Mouse (Mus musculus) lung, postnatal 0 days (tissue): Measurements from ENCODE around the gene Zdhhc24. TPM values are rescaled to one million over a fixed set of nuclear protein-coding genes. Genes with fewer than 3 reads are reported as not detected.

Source experiments
- ATAC-seq: fragments of 200-750 bp; cut with Nextera tagmentation; 2 replicates; pipeline ENCODE4 v1.8.0; 2017; ENCODE audit warnings: moderate library complexity
- DNase-seq: peaks from one replicate; pipeline ENCODE4 v3.0.0-alpha.2; 2016; ENCODE audit warnings: low spot score
- H3K27ac ChIP-seq: fragments of 300-500 bp; sonication (generic); 2 replicates; pipeline ENCODE4 v1.5.1; 2014; ENCODE audit warnings: antibody characterized with exemption, mild to moderate bottlenecking, low read length, mixed read lengths
- H3K27me3 ChIP-seq: fragments of 300-500 bp; sonication (generic); replicated peaks from 2 replicates; pipeline ENCODE4 v1.6.1; 2014; ENCODE audit warnings: low read length, mixed read lengths; ENCODE audit not compliant: insufficient read depth
- H3K36me3 ChIP-seq: fragments of 300-500 bp; sonication (generic); 2 replicates; pipeline ENCODE4 v1.6.1; 2014; ENCODE audit warnings: low read length, mixed read lengths; ENCODE audit not compliant: insufficient read depth
- H3K4me1 ChIP-seq: fragments of 300-500 bp; sonication (generic); 2 replicates; pipeline ENCODE4 v1.6.1; 2014; ENCODE audit warnings: antibody characterized with exemption, low read depth, low read length, mixed read lengths; ENCODE audit not compliant: insufficient read depth
- H3K4me2 ChIP-seq: fragments of 300-500 bp; sonication (generic); replicated peaks from 2 replicates; pipeline ENCODE4 v1.6.1; 2014; ENCODE audit warnings: low read depth, mild to moderate bottlenecking, low read length, moderate library complexity, mixed read lengths
- H3K4me3 ChIP-seq: fragments of 300-500 bp; sonication (generic); 2 replicates; pipeline ENCODE4 v1.5.1; 2014; ENCODE audit warnings: low read depth, low read length
- H3K9ac ChIP-seq: fragments of 300-500 bp; sonication (generic); replicated peaks from 2 replicates; pipeline ENCODE4 v1.6.1; 2014; ENCODE audit warnings: low read depth, mild to moderate bottlenecking
- H3K9me3 ChIP-seq: fragments of 300-500 bp; sonication (generic); 2 replicates; pipeline ENCODE4 v1.6.1; 2016; ENCODE audit warnings: low read length, mixed read lengths
- CTCF ChIP-seq: IDR thresholded peaks from 2 replicates; pipeline ENCODE4 v1.5.1; 2016; ENCODE audit warnings: antibody characterized with exemption, mild to moderate bottlenecking
- EP300 ChIP-seq: IDR thresholded peaks from 2 replicates; pipeline ENCODE4 v1.6.1; 2016; ENCODE audit warnings: antibody characterized with exemption, mild to moderate bottlenecking, control low read depth
- WGBS: fragments of 180-500 bp; shearing (Covaris S2); extraction: QIAGEN DNeasy Blood & Tissue Kit; methylation state at CpG from one replicate; pipeline ENCODE4 v1.1.7; 2014; 5-methylcytosine and 5-hydroxymethylcytosine counted together
- polyA plus RNA-seq: library from polyadenylated mRNA; unstranded; fragments of >200 nt; fragmentation: Nextera tagmentation; extraction: Ambion mirVana; gene quantifications from 2 replicates; pipeline ENCODE4 v1.2.1, GENCODE M21; 2015

Gene Zdhhc24
- polyA plus RNA-seq, 1 experiment from 2014 or later, result 8.1 TPM

DNA sequence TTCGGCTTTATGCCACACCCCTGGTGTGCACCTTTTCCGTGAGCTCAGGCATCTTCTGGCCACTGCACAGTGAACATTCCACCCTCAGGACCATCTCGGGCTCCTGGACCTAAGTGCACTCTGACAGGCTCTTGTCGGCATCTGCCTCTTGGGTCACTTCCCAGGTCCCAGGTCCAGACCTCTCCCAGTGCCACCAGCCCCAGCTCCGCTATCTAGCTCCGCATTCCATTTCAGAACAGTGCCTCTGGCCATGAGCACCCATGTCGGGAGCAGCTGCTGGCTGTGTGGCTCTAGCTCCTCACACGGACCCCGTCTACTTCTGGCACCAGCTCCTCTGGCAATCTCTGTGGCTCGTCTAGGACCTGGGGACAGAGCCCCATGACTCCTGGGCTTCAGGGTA is 11.3 kb downstream of the Zdhhc24 start:
- no peaks in the 10 kb centered on the region for H3K9me3 ChIP-seq
- WGBS, result 77% methylated on average over 10 of the region's 10 CpGs
- H3K4me1 ChIP-seq, result no peaks in the 10 kb centered on the region
- H3K9ac ChIP-seq, result no peak overlapping the region
- H3K4me2 ChIP-seq, result no peak overlapping the region
- TF ChIP-seq EP300, result no peak
- TF ChIP-seq CTCF, result no peak
- H3K4me3 ChIP-seq, result no peak overlapping the region
- H3K27ac ChIP-seq, result no peak overlapping the region
- no peaks in the 10 kb centered on the region for H3K27me3 ChIP-seq
- DNase-seq, result no peak
- ATAC-seq, result no peak
- no peaks in the 10 kb centered on the region for H3K36me3 ChIP-seq

DNA sequence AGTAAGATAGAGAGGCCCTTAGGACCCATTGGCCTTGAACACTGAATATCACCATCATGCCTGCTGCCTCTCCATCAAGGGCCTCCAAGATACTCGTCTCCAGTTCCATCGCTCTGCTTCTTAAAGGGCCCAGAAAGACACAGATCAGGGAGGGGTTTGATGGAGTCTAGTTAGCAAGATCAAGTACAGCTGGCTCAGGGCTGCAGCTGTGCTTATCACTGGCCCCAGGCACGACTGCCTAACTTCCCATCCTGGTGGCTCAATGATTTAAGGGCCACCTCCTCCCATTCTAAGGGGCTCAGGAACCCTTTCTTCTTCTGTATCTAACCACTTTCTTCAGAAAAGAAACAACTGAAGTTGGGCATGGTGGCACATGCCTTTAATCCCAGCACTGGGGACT is 13.3 kb downstream of the Zdhhc24 start:
- DNase-seq, result no peak
- Histone ChIP-seq H3K36me3 (no peaks in the 10 kb centered on the region), H3K4me2 (no peak overlapping the region), H3K27me3 (no peaks in the 10 kb centered on the region), H3K27ac (no peak overlapping the region), H3K9ac (no peak overlapping the region), H3K4me1 (no peaks in the 10 kb centered on the region), H3K9me3 (no peaks in the 10 kb centered on the region), H3K4me3 (no peak overlapping the region)
- TF ChIP-seq CTCF, result no peak
- TF ChIP-seq EP300, result no peak
- ATAC-seq, result no peak
- 78% methylated on average over 3 of the region's 3 CpGs for WGBS

DNA sequence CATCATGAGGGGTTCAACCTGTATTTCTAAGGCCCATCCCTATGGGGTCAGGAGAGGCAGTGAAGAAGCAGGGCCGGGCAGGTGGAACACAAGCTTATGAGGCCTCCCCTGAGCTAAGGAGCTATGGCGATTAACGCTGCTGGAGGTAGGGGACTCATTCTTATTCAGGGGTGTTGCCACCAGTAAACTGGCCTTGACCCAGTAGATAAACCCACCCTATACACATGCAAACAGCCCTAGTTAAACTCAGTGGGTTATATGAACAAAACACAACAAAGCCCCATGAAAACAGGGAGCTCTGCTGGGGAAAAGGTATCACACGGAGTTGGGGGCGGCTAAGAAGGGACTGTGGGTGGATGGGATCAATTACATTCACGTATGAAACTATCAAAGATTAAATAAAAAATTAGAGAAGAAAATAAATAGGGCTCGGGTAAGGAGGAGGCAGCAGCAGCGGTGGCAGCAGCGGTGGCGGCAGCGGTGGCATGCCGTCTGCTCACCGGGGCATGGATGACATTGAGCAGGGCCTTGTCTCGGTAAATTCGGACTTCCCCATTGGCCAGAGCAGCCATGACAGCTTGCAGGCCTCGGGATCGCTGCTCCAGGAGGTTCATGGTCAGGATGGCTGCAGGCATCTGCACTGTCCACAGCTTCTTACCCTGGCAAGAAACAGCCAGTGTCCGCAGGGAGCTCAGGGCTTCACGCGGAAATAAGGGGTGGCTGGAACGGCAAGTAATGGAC is 18.5 kb downstream of the Zdhhc24 start:
- H3K4me2 ChIP-seq, result no peak overlapping the region
- no peaks in the 10 kb centered on the region for H3K27me3 ChIP-seq
- no peak for DNase-seq
- H3K27ac ChIP-seq, result no peak overlapping the region
- 62% methylated on average over 21 of the region's 21 CpGs for WGBS
- ATAC-seq, result no peak
- H3K9ac ChIP-seq, result no peak overlapping the region
- H3K4me3 ChIP-seq, result no peak overlapping the region
- no peaks in the 10 kb centered on the region for H3K9me3 ChIP-seq
- H3K4me1 ChIP-seq, result no peaks in the 10 kb centered on the region
- H3K36me3 ChIP-seq, result no peaks in the 10 kb centered on the region
- no peak for TF ChIP-seq CTCF
- TF ChIP-seq EP300, result no peak

DNA sequence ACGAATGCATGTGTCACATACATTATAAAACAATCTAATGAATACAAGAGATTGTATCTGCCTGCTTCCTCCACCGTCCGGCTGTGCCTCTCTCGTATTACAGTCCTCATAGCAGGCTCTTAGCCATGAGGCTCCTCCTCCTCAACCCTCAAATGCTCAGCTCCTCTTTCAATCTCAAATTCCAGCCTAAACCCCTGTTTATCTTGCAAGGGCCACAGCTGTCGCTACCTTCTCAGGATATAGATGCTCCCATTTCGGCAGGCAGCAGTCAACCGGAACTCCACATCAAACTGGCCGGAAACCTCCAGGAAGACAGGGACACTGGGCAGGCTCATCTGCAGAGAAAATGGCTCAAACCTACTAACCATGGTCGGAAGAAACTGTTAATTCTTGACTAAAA is 20.5 kb downstream of the Zdhhc24 start:
- ATAC-seq, result no peak
- no peak overlapping the region for H3K4me3 ChIP-seq
- H3K9me3 ChIP-seq, result no peaks in the 10 kb centered on the region
- TF ChIP-seq EP300 (no peak), CTCF (no peak)
- 62% methylated on average over 9 of the region's 9 CpGs for WGBS
- no peak overlapping the region for H3K4me2 ChIP-seq
- no peaks in the 10 kb centered on the region for H3K4me1 ChIP-seq
- H3K9ac ChIP-seq, result no peak overlapping the region
- no peak for DNase-seq
- H3K36me3 ChIP-seq, result no peaks in the 10 kb centered on the region
- H3K27ac ChIP-seq, result no peak overlapping the region
- no peaks in the 10 kb centered on the region for H3K27me3 ChIP-seq

DNA sequence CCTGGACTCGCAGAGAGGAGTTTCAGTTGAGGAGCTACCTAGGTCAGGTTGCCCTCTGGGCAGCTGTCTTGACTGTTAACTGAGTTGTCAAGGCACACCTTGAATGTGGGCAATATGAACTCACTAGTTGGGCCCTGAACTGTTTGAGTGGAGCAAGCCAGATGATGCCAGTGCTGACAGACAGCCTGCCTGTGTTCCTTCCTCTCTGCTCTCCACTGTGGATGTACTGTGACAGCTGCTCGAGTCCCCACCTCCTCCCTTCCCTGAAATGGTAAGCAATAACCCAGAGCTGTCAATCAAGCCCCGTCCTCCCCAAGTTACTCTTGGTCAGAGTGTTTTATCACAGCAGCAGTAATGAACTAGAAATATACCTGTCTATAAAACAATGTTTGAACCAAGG is 21.4 kb downstream of the Zdhhc24 start:
- no peak overlapping the region for H3K4me2 ChIP-seq
- DNase-seq, result no peak
- 65% methylated on average over 3 of the region's 3 CpGs for WGBS
- no peaks in the 10 kb centered on the region for H3K4me1 ChIP-seq
- H3K9me3 ChIP-seq, result no peaks in the 10 kb centered on the region
- no peaks in the 10 kb centered on the region for H3K27me3 ChIP-seq
- no peaks in the 10 kb centered on the region for H3K36me3 ChIP-seq
- no peak for ATAC-seq
- TF ChIP-seq EP300 (no peak), CTCF (no peak)
- H3K9ac ChIP-seq, result no peak overlapping the region
- H3K4me3 ChIP-seq, result no peak overlapping the region
- no peak overlapping the region for H3K27ac ChIP-seq

DNA sequence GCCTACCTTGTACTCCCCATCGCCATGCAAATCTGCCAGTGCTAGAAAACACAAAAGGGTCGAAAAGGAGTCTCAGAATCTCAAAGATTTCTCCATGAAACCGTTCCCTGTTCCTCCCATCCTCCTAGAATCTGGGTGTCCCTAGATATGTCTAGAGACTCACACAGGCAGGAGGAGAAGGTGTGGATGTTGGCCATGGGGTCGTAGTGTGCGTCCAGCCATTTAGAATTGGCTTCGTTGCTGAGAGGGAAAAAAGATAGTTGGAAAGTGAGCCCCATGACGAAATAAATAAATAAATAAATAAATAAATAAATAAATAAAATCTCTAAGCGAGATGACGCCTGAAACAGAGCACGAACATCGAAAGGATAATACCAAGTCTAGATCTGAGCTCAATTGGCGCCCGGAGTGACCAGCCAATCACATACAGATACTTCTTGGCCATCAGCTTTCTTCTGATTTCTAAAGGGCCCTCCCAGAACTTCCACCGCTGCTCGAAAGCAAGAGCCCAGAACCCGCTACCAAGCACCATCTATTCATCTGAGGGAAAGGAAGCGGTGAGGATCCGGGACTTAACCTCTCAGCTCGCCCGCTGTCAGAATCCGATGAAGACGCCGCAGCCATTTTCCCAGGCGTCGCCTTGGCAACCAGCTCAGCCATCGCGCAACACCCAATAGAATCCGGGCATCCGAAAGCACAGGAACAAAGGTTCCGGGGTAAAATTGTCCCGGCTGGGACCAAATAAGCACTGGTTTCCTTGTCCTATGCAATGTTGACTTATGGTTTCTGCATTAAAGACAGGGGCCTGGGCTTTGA is 27.7 kb downstream of the Zdhhc24 start, which contains the start of gene Bbs1:
Gene Bbs1 (minus strand): TSS at position 650 of the 816 bp plus-strand sequence.
- Histone ChIP-seq H3K9ac (0 out of 2 replicates have a peak within 1 kb of the TSS, but pooled peaks have one; percentile 24), H3K4me3 (peak within 1 kb of the TSS; percentile 58), H3K27ac (no peak within 1 kb of the TSS), H3K4me1 (no peaks in the 10 kb centered on the region), H3K36me3 (peaks cover 17% of the 10 kb centered on the region; the same call in 1 of the 2 replicates), H3K27me3 (no peaks in the 10 kb centered on the region), H3K9me3 (no peaks in the 10 kb centered on the region), H3K4me2 (peak within 1 kb of the TSS; percentile 69)
- peak; percentile 71 for ATAC-seq
- WGBS, result 7% methylated on average over 31 of the region's 31 CpGs
- DNase-seq, result peak; percentile 84
- TF ChIP-seq EP300, result 0 out of 2 replicates have a peak, but pooled peaks have one; percentile 14
- no peak for TF ChIP-seq CTCF
